Mouse (Mus musculus) heart, adult 2 months (tissue): Measurements from ENCODE around the gene Fuz.

Source experiments
- CTCF ChIP-seq: fragments of 200-600 bp; IDR thresholded peaks from 2 replicates; pipeline ENCODE4 v1.8.1; 2022; ENCODE audit warnings: antibody characterized with exemption, mild to moderate bottlenecking, moderate library complexity
- EP300 ChIP-seq: fragments of 200-500 bp; IDR thresholded peaks from 2 replicates; pipeline ENCODE4 v1.6.1; 2011; ENCODE audit warnings: low read depth, low read length, control low read depth; ENCODE audit not compliant: insufficient read depth
- POLR2A ChIP-seq: fragments of 200-500 bp; IDR thresholded peaks from 2 replicates; pipeline ENCODE4 v1.6.1; 2011; ENCODE audit warnings: mild to moderate bottlenecking, low read depth, low read length, control low read depth; ENCODE audit not compliant: insufficient read depth

- TF ChIP-seq CTCF (no peak), POLR2A (peak; percentile 76), EP300 (0 out of 2 replicates have a peak, but pooled peaks have one; percentile 10)
Measured at GRCm38 (mm10) chr7:44854356-44855031, 41.4 kb upstream of the Fuz start.
